Mouse (Mus musculus) small intestine, adult 2 months (tissue): ENCODE results near the gene Mgll.

Experiments
- CTCF ChIP-seq: fragments of 200-500 bp; IDR thresholded peaks from 2 replicates; pipeline ENCODE4 v1.5.1; 2012; ENCODE audit warnings: low read depth, mild to moderate bottlenecking, control low read depth, inconsistent platforms, low read length, moderate library complexity, mixed read lengths; ENCODE audit not compliant: insufficient replicate concordance, insufficient read length; ENCODE audit errors: extremely low read depth
- POLR2A ChIP-seq: fragments of 200-500 bp; IDR thresholded peaks from 2 replicates; pipeline ENCODE4 v1.6.1; 2012; ENCODE audit warnings: low read depth, mild to moderate bottlenecking, control low read depth, inconsistent platforms, low read length, moderate library complexity

GRCm38 (mm10) chr6:88691361-88691760 lies 32.9 kb upstream of the Mgll start:
- TF ChIP-seq POLR2A = no peak
- TF ChIP-seq CTCF = no peak
